Mouse (Mus musculus) embryo, embryonic 11.5 days (tissue): Measurements from ENCODE around the gene Gal3st4.
"Not testable (repeated sequence)": the region's sequence is repeated elsewhere in the genome, so short reads cannot be mapped to it uniquely, and the experiment has no call there.

Experiments
- DNase-seq: peaks from one replicate; pipeline ENCODE4 v3.0.0-alpha.2; 2012; ENCODE audit warnings: low read depth, low spot score

Gene Gal3st4

GRCm38 (mm10) chr5:138219864-138220263 lies 52.8 kb downstream of the Gal3st4 start:
- no peak for DNase-seq

GRCm38 (mm10) chr5:138216632-138217031 lies 56.0 kb downstream of the Gal3st4 start:
- DNase-seq = not testable (repeated sequence)
